Mouse (Mus musculus) right cerebral cortex, adult 2 months (tissue): ENCODE data around the gene Pttg1ip.

ENCODE experiments used
- DNase-seq, 2 experiments: peaks; one replicate each; pipeline ENCODE4 v3.0.0; 2021 to 2022; ENCODE audit warnings: low spot score in 2 of 2

The Pttg1ip gene

DNA sequence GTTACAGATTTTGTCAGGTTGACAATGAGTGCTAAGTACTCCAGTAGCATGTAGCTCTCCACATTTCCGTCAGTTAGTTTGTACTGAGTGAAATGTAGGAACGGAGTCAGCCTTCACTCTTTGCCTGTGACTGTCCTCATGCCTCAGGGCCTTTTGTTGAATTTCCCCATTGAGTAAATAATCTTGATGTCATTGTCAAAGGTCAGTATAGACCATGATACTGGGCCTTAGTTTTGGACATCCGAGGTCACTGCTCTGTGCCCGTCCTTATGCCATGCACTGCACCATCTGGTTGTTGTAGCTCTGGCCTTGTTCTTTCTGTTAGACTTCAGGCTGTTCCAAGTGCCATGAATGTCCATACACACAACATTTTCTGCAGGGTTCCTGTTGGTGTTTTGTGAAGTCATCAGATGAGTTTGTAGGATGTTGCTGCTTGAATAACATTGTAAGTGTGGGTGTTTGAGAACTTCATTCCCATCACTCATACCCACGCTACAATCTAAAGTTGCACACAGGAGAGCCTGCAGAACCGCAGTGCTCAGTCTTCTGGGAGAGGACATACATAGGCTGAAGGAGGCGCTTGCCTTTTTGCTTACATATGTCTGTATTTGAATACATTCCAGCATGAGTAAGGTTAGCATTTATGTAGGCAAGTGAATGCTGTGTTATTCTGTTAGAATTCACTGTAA, 54.9 kb downstream of the Pttg1ip start:
- peak in 1 of 2 experiments; percentile 43 for DNase-seq

DNA sequence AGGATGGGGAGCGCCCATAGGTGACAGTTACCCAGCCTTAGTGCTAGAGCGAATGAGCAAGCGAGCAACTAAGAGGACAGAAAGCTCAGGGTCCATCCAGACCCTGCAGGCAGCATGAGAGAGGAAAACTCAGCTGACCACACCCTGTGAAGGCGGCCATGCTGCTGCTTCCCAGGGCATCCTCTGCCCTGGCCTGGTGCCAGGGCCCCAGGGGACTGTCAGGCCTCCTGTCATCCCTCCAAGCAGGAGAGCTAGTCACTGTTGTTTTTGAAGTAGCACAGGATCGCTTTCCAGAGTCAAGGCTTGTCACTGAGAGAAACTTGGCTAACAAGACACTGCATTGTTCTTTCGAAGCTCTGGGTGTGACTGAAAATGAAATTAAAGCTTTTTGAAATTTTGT, 57.4 kb downstream of the Pttg1ip start:
- DNase-seq = no peak

DNA sequence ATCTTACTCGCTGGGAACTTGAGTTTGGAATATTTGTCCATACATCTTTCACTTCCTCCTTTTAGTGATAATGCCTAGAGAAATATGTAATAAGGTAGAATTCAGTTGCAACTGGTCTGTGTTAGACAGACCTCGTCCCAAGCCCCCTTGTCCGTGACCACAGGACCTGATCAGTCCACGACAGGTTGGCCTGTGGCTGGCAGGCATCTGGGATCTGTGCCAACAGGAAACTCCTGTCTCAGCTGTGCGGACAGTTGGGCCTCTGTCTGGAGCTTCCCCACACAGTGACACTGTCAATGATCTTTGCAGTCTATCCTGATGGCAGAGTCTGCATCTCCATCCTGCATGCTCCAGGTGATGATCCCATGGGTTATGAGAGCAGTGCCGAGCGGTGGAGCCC, 61.6 kb downstream of the Pttg1ip start:
- DNase-seq = no peak

DNA sequence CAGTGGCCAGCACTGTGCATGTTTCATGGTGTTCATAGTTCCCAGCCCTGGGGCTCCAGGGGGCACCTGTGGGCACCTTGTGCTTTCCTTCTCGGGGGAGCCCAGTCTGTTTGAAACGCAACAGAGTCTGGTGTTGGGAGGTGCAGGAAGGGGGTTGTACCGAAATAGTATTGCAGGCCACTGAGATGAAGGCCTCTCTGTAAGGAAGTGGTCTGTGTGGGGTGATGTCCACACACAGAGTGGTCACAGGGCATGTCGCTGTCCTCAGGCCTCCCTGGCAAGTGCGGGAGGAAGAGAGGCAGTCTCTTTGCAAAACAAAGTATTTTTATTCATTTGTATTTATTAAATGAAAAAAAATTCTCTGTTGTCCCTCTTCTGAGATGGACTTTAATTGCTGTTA, 64.1 kb downstream of the Pttg1ip start:
- no peak for DNase-seq

DNA sequence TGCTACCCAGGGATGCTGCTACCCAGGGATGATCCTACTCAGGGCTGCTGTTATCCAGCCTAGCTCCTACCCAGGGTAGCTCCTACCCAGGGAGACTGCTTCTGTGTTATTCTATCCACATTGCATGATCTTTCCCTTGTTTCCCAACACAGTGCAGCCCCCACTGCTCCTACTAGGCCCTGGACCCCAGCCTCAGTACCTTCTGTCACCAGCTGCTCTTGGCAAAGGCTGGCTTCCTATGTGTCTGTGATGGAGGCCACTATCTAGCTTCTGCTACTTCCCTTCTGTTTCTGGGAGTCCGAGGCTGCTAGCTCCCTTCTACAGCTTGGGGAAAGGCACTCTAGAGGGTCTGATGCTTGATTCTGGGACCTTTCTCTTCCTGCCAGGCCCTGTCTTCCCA, 65.9 kb downstream of the Pttg1ip start:
- no peak for DNase-seq

DNA sequence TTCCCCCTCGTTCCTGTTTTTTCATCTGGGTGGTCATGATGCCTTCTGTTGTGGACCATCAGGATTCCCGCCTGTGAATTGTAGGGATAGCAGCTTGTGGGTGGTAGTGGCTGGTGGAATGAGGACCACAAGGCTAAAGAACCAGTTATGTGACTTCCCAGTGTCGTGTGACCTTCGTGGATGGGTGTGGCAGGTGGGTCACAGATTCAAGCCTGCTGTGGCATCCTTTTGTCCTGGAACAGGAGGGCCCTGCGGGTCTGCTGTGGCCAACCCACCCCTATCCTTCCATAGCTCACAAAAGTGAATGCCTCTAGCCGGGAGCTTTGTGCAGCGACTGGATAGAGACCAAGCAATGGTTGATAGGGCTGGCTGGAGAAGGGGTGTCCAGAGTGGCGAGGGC, 66.4 kb downstream of the Pttg1ip start:
- no peak for DNase-seq
